Mouse (Mus musculus) heart, postnatal 14 days (tissue): ENCODE data around the gene Cfap157. TPM values are rescaled to one million over a fixed set of nuclear protein-coding genes. Genes with fewer than 3 reads are reported as not detected.

Experiments
- total RNA-seq, 2 experiments: library from RNA; stranded (reverse); gene quantifications; 2 replicates each; pipeline ENCODE4 v1.2.3; 2021

The Cfap157 gene
- total RNA-seq, 2 experiments from 2014 or later, result 0.17 to 0.24 TPM

Other genes starting within 250 kb of the Cfap157 start
- gene Fam102a, start 249.1 kb downstream of the Cfap157 start, total RNA-seq, result 1 to 10 TPM; 8.6 to 9.7 TPM
- gene Dpm2, start 213.6 kb downstream of the Cfap157 start, total RNA-seq, result 10 to 100 TPM; 21.4 to 22.7 TPM
- not detected for gene Pip5kl1, start 209.6 kb downstream of the Cfap157 start, total RNA-seq
- gene 9430097D07Rik, start 208.7 kb downstream of the Cfap157 start, total RNA-seq, result not detected
- 10 to 100 TPM; 22.8 to 23.6 TPM for gene St6galnac4, start 197.3 kb downstream of the Cfap157 start, total RNA-seq
- 100 to 1,000 TPM in 1 of 2 experiments, 10 to 100 TPM in 1; 97.9 to 104 TPM for gene St6galnac6, start 184.7 kb downstream of the Cfap157 start, total RNA-seq
- gene Ak1, start 162.7 kb downstream of the Cfap157 start, total RNA-seq, result 100 to 1,000 TPM; 595 to 617 TPM
- 100 to 1,000 TPM; 148 to 162 TPM for gene Eng, start 137.8 kb downstream of the Cfap157 start, total RNA-seq
- gene Fpgs, start 80.3 kb downstream of the Cfap157 start, total RNA-seq, result 1 to 10 TPM; 6.0 to 7.4 TPM
- 10 to 100 TPM; 30.7 to 31.3 TPM for gene Cdk9, start 71.4 kb downstream of the Cfap157 start, total RNA-seq
- 10 to 100 TPM; 37.4 to 39.4 TPM for gene Sh2d3c, start 63.4 kb downstream of the Cfap157 start, total RNA-seq
- not detected for gene 6330409D20Rik, start 43.4 kb downstream of the Cfap157 start, total RNA-seq
- gene Tor2a, start 27.2 kb downstream of the Cfap157 start, total RNA-seq, result 10 to 100 TPM; 10.7 to 12.1 TPM
- under 1 TPM; 0.07 to 0.24 TPM for gene Ttc16, start 8.8 kb downstream of the Cfap157 start, total RNA-seq
- 1 to 10 TPM; 2.9 to 3.7 TPM for gene Ptrh1, start 8.6 kb downstream of the Cfap157 start, total RNA-seq
- 10 to 100 TPM; 19.5 to 22.7 TPM for gene Stxbp1, start 62.8 kb upstream of the Cfap157 start, total RNA-seq
- gene Fam129b, start 91.7 kb upstream of the Cfap157 start, total RNA-seq, result 10 to 100 TPM; 31.2 to 33.4 TPM
- gene Rpl12, start 177.1 kb upstream of the Cfap157 start, total RNA-seq, result 10 to 100 TPM; 66.3 to 75.0 TPM
- gene Lrsam1, start 177.2 kb upstream of the Cfap157 start, total RNA-seq, result 10 to 100 TPM; 12.0 to 13.4 TPM
- gene Slc2a8, start 197.7 kb upstream of the Cfap157 start, total RNA-seq, result 10 to 100 TPM; 12.9 to 16.3 TPM